Mouse (Mus musculus): ENCODE data around the gene Olfr521.
"Not testable (repeated sequence)": the region's sequence is repeated elsewhere in the genome, so short reads cannot be mapped to it uniquely, and the experiment has no call there.

The Olfr521 gene

GRCm38 (mm10) chr7:99763207-99763606 lies at the start of gene Olfr521:
TSS of gene Olfr521 (plus strand) at chr7:99763507.
- no peak for DNase-seq (ENCODE audit: extremely low read depth, low read depth, low spot score)

- no peak for DNase-seq (ENCODE audit: extremely low read depth, low read depth, low spot score)
These were observed 46.8 kb upstream of the Olfr521 start for GRCm38 (mm10) chr7:99716536-99716935.

GRCm38 (mm10) chr7:99729973-99730372 lies 33.3 kb upstream of the Olfr521 start, which contains the start of gene Olfr520:
TSS of gene Olfr520 (plus strand) at chr7:99730273.
- no peak for DNase-seq (ENCODE audit: extremely low read depth, low read depth, low spot score)

- no peak for DNase-seq (ENCODE audit: extremely low read depth, low read depth, low spot score)
These were observed 28.7 kb upstream of the Olfr521 start for GRCm38 (mm10) chr7:99734612-99735011.

- not testable (repeated sequence) for DNase-seq (ENCODE audit: extremely low read depth, low read depth, low spot score)
These were observed 27.8 kb upstream of the Olfr521 start for GRCm38 (mm10) chr7:99735491-99735890.

- no peak for DNase-seq (ENCODE audit: extremely low read depth, low read depth, low spot score)
These were observed 24.0 kb upstream of the Olfr521 start for GRCm38 (mm10) chr7:99739276-99739675.

GRCm38 (mm10) chr7:99781385-99781784 lies 18.1 kb downstream of the Olfr521 start:
- no peak for DNase-seq (ENCODE audit: extremely low read depth, low read depth, low spot score)

- no peak for DNase-seq (ENCODE audit: extremely low read depth, low read depth, low spot score)
These were observed 18.6 kb downstream of the Olfr521 start for GRCm38 (mm10) chr7:99781916-99782315.

GRCm38 (mm10) chr7:99783421-99783820 lies 20.1 kb downstream of the Olfr521 start:
- no peak for DNase-seq (ENCODE audit: extremely low read depth, low read depth, low spot score)

GRCm38 (mm10) chr7:99785553-99785952 lies 22.2 kb downstream of the Olfr521 start:
- no peak for DNase-seq (ENCODE audit: extremely low read depth, low read depth, low spot score)

- no peak for DNase-seq (ENCODE audit: extremely low read depth, low read depth, low spot score)
These were observed 23.5 kb downstream of the Olfr521 start for GRCm38 (mm10) chr7:99786774-99787173.

GRCm38 (mm10) chr7:99787935-99788334 lies 24.6 kb downstream of the Olfr521 start:
- DNase-seq (ENCODE audit: extremely low read depth, low read depth, low spot score) = no peak

GRCm38 (mm10) chr7:99788563-99788962 lies 25.3 kb downstream of the Olfr521 start:
- DNase-seq (ENCODE audit: extremely low read depth, low read depth, low spot score) = no peak

GRCm38 (mm10) chr7:99790816-99791215 lies 27.5 kb downstream of the Olfr521 start:
- no peak for DNase-seq (ENCODE audit: extremely low read depth, low read depth, low spot score)

GRCm38 (mm10) chr7:99794096-99794495 lies 30.8 kb downstream of the Olfr521 start:
- no peak for DNase-seq (ENCODE audit: extremely low read depth, low read depth, low spot score)

- DNase-seq (ENCODE audit: extremely low read depth, low read depth, low spot score) = no peak
These were observed 32.1 kb downstream of the Olfr521 start for GRCm38 (mm10) chr7:99795192-99795981.

- no peak for DNase-seq (ENCODE audit: extremely low read depth, low read depth, low spot score)
These were observed 33.2 kb downstream of the Olfr521 start for GRCm38 (mm10) chr7:99796471-99796870.

- DNase-seq (ENCODE audit: extremely low read depth, low read depth, low spot score) = no peak
These were observed 34.0 kb downstream of the Olfr521 start for GRCm38 (mm10) chr7:99797261-99797660.

GRCm38 (mm10) chr7:99797911-99798647 lies 34.8 kb downstream of the Olfr521 start:
- DNase-seq (ENCODE audit: extremely low read depth, low read depth, low spot score) = no peak

- DNase-seq (ENCODE audit: extremely low read depth, low read depth, low spot score) = no peak
These were observed 35.8 kb downstream of the Olfr521 start for GRCm38 (mm10) chr7:99799118-99799517.

- DNase-seq (ENCODE audit: extremely low read depth, low read depth, low spot score) = no peak
These were observed 40.2 kb downstream of the Olfr521 start for GRCm38 (mm10) chr7:99803535-99803934.

- DNase-seq (ENCODE audit: extremely low read depth, low read depth, low spot score) = not testable (repeated sequence)
These were observed 40.7 kb downstream of the Olfr521 start for GRCm38 (mm10) chr7:99804033-99804432.

Measured in fat pad, adult 2 months (tissue).